Mouse (Mus musculus) left cerebral cortex, postnatal 25 days (tissue): ENCODE results near the gene Sowahb. TPM values are rescaled to one million over a fixed set of nuclear protein-coding genes. Genes with fewer than 3 reads are reported as not detected.

Source experiments
- DNase-seq, 2 experiments: peaks; one replicate each; pipeline ENCODE4 v3.0.0; 2022; ENCODE audit warnings: low spot score in 2 of 2, mixed read lengths in 1 of 2
- intact Hi-C: fragments of 180-260 bp; cut with DNase I; formaldehyde crosslinking; loops from one replicate; pipeline ENCODE4 v1.15.1; 2025
- total RNA-seq, 2 experiments: library from RNA; stranded (reverse); gene quantifications; 2 replicates each; pipeline ENCODE4 v1.2.3; 2021

Gene Sowahb
- total RNA-seq = 10 to 100 TPM; 13.1 to 18.7 TPM

DNA sequence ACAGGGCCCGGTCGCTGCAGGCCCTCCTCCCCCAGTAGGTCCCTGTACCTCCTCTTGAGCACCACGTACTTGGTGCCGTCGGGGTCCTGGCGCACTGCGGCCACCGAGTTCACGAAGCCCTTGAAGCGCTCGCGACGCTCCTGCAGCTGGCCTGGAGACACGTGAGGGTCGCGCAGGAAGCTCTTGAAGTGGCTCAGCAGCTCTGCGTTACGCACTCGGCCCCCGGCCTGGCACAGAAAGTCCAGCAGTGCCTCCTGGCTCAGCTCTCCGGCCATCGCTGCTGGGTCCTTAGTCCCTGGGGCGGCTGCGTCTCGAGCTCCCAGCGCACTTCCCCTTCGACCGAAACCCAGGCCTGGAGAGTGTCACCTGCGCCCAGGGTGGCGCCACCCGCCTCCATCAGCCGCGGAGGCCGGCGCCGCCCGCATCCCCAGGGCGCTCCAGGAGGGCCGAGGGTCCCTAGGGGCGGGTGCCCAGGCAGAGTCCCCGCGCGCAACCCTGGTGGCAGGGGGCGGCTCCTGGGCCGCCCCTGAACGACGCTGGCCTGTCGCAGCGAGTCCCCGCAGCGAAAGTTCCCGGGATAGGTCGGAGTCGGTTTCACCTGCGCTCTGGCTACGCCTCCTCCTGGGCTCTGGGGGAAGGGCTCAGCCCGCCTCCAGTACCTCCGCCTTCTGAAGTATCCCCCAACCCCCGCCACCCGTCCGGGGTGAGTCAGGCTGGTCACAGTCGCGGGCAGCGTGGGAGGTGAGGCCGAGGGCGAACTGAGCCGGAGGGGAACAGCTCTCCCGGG is at the start of gene Sowahb:
Gene Sowahb (minus strand): TSS at position 439 of the 787 bp plus-strand sequence.
- DNase-seq = peak in 1 of 2 experiments; percentile 72
- intact Hi-C loops = loop anchor here (1.0 kb wide), 1 partner anchor 43 kb away; no protein-coding TSS in a partner anchor

GRCm38 (mm10) chr5:93093638-93094527 is 49.1 kb upstream of the Sowahb start:
- peak; percentile 41 to 68 for DNase-seq
- intact Hi-C loops = loop anchor here (2.0 to 10.0 kb wide), 5 partner anchors 33 to 367 kb away; partner anchors contain the start of gene Ccng2

- peak; percentile 96 for DNase-seq
- intact Hi-C loops = loop anchor here (2.0 to 10.0 kb wide), 5 partner anchors 34 to 366 kb away; partner anchors contain the start of gene Ccng2
These were observed 48.2 kb upstream of the Sowahb start, which contains the start of gene Sept11 for GRCm38 (mm10) chr5:93092857-93093622. Sept11 (plus strand) TSS chr5:93093437.

DNA sequence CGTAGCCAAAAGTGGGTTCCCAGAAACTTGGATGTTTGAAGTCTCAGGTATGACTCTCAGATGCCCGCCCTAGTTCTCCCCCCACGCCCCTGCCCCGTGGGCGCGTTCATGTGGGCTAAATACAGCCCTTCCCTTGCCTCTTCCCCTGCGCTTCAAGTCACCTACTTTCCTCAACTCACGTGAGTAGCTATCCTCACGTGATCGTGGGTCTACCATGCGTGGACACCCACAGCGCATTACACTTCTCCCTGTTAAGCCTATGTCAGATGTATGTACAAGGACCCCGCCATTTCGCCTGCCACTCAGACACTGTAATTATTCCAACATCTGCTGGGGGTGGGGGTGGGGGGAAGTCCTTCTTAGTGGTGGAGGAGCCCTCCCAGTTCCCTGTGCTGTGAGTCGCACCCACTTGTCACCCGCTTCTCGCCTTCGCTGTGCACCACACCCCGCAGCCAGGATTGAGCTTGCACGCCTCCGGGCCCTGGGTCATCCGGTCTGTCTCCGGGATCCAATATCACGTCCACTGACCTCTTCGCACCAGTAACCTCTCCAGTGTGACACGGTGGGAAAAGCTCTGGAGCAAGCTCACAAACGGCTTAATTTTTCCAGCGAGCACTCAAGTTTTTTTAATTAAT is 47.4 kb upstream of the Sowahb start:
- intact Hi-C loops = loop anchor here (2.0 to 10.0 kb wide), 5 partner anchors 35 to 365 kb away; partner anchors contain the start of gene Ccng2
- peak; percentile 50 to 73 for DNase-seq

- intact Hi-C loops = loop anchor here (5.0 to 10.0 kb wide), 2 partner anchors 174 to 364 kb away; partner anchors contain the start of gene Ccng2
These were observed 46.4 kb upstream of the Sowahb start for GRCm38 (mm10) chr5:93091266-93091665.

DNA sequence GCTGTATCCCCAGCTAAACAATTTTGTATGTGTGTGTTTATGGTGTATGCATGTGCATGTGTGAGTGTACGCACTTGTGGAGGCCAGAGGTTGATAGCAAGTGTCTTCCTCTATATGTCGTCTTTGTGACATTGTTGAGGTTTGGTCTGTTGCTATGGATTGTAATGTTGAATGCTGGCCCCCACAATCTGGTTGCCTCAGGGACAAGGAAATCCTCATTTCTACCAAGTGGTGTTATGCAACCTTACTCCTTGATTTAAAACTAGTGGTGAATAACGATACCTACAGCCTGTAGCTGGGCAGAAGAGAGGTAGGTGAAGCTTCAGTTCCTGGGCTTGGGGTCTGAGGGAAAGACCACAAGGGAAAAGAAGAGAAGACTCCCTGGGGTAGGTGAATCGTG is 41.1 kb upstream of the Sowahb start:
- intact Hi-C loops = loop anchor here (2.0 to 10.0 kb wide), 2 partner anchors 79 to 239 kb away; no protein-coding TSS in a partner anchor
- DNase-seq = no peak

More at GRCm38 (mm10) chr5:93091266-93091665, 46.4 kb upstream of the Sowahb start:
- no peak for DNase-seq

- intact Hi-C loops = loop anchor here (2.0 to 10.0 kb wide), 2 partner anchors 80 to 240 kb away; no protein-coding TSS in a partner anchor
- peak in 1 of 2 experiments; percentile 30 for DNase-seq
These were observed 40.3 kb upstream of the Sowahb start for GRCm38 (mm10) chr5:93085015-93085598.

- intact Hi-C loops = no loop called here
- no peak for DNase-seq
These were observed 34.8 kb upstream of the Sowahb start for GRCm38 (mm10) chr5:93079596-93079995.

DNA sequence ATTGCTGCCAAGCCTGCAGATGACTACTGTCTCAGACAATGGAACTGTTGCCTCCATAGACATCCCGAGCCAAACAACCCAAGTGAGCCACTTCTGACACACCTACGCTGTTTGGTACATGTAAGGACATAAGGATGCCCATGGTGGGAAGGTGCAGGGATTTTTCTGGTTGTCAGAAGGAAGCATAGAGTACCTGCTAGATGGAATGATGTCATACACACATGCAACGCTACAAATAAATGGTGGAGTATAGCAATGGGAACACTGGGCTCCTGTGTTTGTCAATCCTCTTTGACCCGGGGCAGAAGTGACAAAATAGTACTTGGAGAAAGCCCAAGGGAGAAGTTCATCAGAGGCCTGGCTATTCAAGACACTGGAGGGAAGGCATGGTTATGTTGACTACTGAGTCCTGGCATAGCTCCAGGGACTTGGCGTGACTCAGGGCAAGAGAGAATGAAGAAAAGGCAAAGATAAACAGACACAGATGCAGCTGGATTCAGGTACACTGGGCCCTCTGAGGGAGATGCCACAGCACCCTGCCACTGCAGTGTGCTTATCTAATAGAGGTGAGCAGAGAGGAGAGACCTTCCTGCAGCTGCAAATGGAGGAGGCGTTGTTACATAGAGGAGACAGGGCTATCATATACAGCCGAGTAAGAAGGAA is 33.0 kb upstream of the Sowahb start:
- intact Hi-C loops = no loop called here
- no peak for DNase-seq

GRCm38 (mm10) chr5:93060865-93061264 is 16.0 kb upstream of the Sowahb start:
- DNase-seq = no peak
- intact Hi-C loops = no loop called here

DNA sequence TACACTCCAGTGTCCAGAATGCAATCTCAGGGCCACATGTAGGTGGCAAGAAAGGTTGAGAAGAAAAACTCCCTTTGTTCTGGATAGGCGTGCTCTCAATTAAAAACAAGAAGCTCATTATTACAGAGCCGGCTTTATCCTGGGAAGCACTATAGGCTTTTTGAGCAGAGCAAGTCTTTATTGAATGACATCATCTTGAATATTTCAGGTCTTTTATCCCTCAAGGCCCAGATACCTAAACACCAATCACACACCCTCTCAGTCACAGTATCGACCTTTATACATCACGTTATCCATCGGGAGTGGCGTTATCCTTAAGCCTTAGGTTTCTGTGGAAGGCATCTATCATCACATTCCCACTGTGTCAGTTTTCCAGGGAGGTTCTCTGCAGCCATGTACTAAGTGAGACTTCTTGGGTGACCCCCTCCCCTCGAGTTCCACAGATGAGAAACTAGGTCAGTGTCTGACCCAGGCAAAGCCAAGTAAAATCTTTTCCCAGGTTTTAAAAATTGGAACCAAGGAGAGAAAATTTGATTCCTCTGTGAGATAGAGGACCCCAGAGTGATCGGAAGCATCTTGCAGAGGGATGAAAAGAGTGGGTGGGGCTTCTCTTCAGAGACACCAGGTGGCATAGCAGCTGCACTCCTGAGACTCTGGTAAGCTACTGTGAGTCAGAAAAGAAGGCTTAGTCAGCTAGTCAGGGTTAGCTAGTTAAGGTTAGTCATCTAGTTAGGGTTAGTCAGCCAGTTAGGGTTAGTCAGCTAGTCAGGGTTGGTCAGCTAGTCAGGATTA is 9.0 kb upstream of the Sowahb start:
- DNase-seq = peak; percentile 20 to 46
- intact Hi-C loops = no loop called here

DNA sequence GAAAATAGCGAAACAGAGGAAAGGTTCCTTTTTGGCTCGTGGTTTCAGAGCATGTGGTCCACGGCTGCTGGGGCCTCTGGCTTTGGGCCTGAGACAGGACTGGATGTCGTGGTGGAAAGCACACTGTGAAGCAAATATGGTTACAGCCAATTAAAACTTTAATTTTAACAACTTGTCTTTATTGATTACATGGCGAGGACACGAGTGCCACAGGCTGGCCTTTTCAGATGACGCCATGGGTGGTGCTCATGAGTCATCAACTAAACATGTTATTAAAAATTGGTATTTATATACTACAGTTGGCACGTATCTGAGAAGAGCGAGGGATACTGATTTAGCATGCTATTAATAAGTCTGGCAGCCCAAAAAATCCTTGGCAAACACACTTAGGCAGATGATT is 7.1 kb upstream of the Sowahb start:
- intact Hi-C loops = no loop called here

DNA sequence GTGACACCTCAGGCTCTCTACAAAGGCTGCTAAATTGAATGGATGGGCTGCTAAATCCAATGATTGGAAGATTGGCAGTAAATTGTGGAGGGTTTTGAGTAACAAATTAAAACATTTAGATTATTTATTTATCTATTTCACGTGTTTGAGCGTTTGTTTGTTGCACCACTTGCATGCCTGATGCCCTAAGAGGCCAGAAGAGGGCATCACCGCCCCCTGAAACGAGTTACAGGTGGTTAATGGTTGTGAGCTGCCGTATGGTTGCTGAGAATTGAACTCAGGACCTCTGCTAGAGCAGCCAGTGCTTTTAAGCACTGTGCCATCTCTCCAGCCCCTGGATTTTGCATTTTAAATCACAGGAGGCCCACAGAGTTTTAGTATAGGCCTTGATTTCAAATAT is 6.2 kb upstream of the Sowahb start:
- no peak for DNase-seq
- intact Hi-C loops = no loop called here

More for the DNA sequence above, 7.1 kb upstream of the Sowahb start:
- DNase-seq = peak in 1 of 2 experiments; percentile 34

DNA sequence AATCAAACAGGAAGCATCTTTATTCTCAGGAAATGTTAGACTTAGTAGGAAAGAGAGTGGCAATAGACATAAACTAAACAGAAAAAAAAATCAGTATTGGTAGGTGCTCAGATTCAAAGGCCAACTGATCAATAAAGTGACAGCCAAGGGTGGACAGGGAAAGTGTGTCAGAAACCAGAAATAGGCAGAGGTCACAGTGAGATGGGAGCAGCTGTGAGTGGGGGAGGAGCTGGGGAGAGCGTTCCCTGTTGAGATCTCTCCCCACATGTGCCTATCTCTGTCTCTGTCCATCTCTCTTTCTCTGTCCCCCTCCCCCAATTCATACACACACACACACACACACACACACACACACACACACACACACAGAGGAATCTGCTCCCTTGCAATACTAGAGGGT is 5.1 kb upstream of the Sowahb start:
- intact Hi-C loops = no loop called here
- DNase-seq = no peak

- peak in 1 of 2 experiments; percentile 43 for DNase-seq
- intact Hi-C loops = no loop called here
These were observed 3.8 kb upstream of the Sowahb start for GRCm38 (mm10) chr5:93048481-93049240.

- DNase-seq = peak in 1 of 2 experiments; percentile 35
- intact Hi-C loops = no loop called here
These were observed 1.6 kb upstream of the Sowahb start for GRCm38 (mm10) chr5:93046306-93046845.
